In the genomic region with DNA sequence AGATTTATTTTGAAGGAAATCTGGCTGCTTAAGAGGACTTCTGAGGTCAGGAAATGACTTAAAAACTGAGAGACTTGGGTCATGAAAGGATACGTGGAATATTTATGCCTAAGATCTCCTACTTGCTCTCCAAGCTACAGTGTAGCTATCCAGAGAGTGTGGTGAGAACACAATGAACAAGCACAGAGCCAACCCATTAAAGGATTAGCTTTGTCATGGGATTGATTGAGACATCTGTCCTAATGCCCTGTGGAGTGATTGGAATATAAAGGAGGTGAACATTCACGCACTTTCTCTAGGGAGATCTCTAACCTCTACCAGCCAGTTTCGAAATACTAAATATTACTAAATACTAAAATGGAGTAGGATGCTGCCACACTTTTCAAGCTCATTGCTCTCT, we compare ENCODE assay signal across 9 mouse cellular contexts.
"Had no signal": no experiment of that assay in that cellular context is flagged by ENCODE, and none has a peak within 500 bp of the region (broad histone marks: within the 10 kb centered on the region; RNA-seq: fewer than 3 reads in every experiment).

No protein-coding gene starts in this region.

- H3K27me3 ChIP-seq: limb, embryonic 13.5 days had no signal

- H3K4me3 ChIP-seq: limb, embryonic 13.5 days had no signal

- H3K27ac ChIP-seq: kidney, postnatal 0 days; limb, embryonic 13.5 days; liver, embryonic 14.5 days had no signal

- H3K36me3 ChIP-seq: limb, embryonic 13.5 days had no signal

- DNase-seq: kidney, adult 11 months; kidney, adult 9 months; kidney, postnatal 36 days; lung, adult 18-20 months; right cerebral cortex, postnatal 14 days; thymus, postnatal 36 days had no signal

- H3K9me3 ChIP-seq: limb, embryonic 13.5 days had no signal

- H3K9ac ChIP-seq: limb, embryonic 13.5 days; liver, embryonic 14.5 days had no signal

- H3K4me2 ChIP-seq: limb, embryonic 13.5 days had no signal
